Mouse (Mus musculus) liver, embryonic 16.5 days (tissue): ENCODE measurements around the gene Zfp36l2. TPM values are rescaled to one million over a fixed set of nuclear protein-coding genes. Genes with fewer than 3 reads are reported as not detected.

Source experiments
- ATAC-seq: fragments of 200-750 bp; cut with Nextera tagmentation; 2 replicates; pipeline ENCODE4 v1.8.0; 2017; ENCODE audit warnings: low read depth, mild to moderate bottlenecking, moderate number of reproducible peaks, moderate library complexity
- H3K27ac ChIP-seq: fragments of 300-500 bp; sonication (generic); 2 replicates; pipeline ENCODE4 v1.5.1; 2014; ENCODE audit warnings: mild to moderate bottlenecking, low read length
- H3K27me3 ChIP-seq: fragments of 300-500 bp; sonication (generic); 2 replicates; pipeline ENCODE4 v1.6.1; 2014; ENCODE audit warnings: low read depth, low read length, mixed read lengths; ENCODE audit not compliant: control insufficient read depth, insufficient read depth
- H3K36me3 ChIP-seq: fragments of 300-500 bp; sonication (generic); 2 replicates; pipeline ENCODE4 v1.6.1; 2014; ENCODE audit warnings: mild to moderate bottlenecking; ENCODE audit not compliant: control insufficient read depth, insufficient read depth
- H3K4me1 ChIP-seq: fragments of 300-500 bp; sonication (generic); 2 replicates; pipeline ENCODE4 v1.6.1; 2014; ENCODE audit warnings: low read depth, low read length, mixed read lengths; ENCODE audit not compliant: control insufficient read depth
- H3K4me2 ChIP-seq: fragments of 300-500 bp; sonication (generic); 2 replicates; pipeline ENCODE4 v1.6.1; 2014; ENCODE audit warnings: low read depth, low read length, mixed read lengths
- H3K4me3 ChIP-seq: fragments of 300-500 bp; sonication (generic); 2 replicates; pipeline ENCODE4 v1.5.1; 2014; ENCODE audit warnings: low read depth, mild to moderate bottlenecking, low read length
- H3K9ac ChIP-seq: fragments of 300-500 bp; sonication (generic); 2 replicates; pipeline ENCODE4 v1.6.1; 2014; ENCODE audit warnings: low read depth, low read length
- H3K9me3 ChIP-seq: fragments of 300-500 bp; sonication (generic); replicated peaks from 2 replicates; pipeline ENCODE4 v1.6.1; 2016; ENCODE audit warnings: low read length; ENCODE audit not compliant: control insufficient read depth
- WGBS: fragments of 180-500 bp; shearing (Covaris S2); extraction: QIAGEN DNeasy Blood & Tissue Kit; methylation state at CpG from one replicate; pipeline ENCODE4 v1.1.7; 2014; ENCODE audit not compliant: insufficient replicate concordance; 5-methylcytosine and 5-hydroxymethylcytosine counted together
- polyA plus RNA-seq: library from polyadenylated mRNA; unstranded; fragments of >200 nt; fragmentation: Nextera tagmentation; extraction: Ambion mirVana; gene quantifications from 2 replicates; pipeline ENCODE4 v1.2.1, GENCODE M21; 2015

Zfp36l2 gene
- polyA plus RNA-seq, 1 experiment from 2014 or later: 4.6 TPM

- Histone ChIP-seq H3K4me1 (peaks cover 5% of the 10 kb centered on the region), H3K4me3 (no peak overlapping the region), H3K4me2 (no peak overlapping the region), H3K27ac (no peak overlapping the region), H3K9ac (no peak overlapping the region), H3K9me3 (no peaks in the 10 kb centered on the region), H3K27me3 (no peaks in the 10 kb centered on the region), H3K36me3 (no peaks in the 10 kb centered on the region)
- ATAC-seq: no peak
- WGBS: 91% methylated on average over 17 of the region's 17 CpGs
Observed at GRCm38 (mm10) chr17:84175196-84175595, 12.6 kb downstream of the Zfp36l2 start.

DNA sequence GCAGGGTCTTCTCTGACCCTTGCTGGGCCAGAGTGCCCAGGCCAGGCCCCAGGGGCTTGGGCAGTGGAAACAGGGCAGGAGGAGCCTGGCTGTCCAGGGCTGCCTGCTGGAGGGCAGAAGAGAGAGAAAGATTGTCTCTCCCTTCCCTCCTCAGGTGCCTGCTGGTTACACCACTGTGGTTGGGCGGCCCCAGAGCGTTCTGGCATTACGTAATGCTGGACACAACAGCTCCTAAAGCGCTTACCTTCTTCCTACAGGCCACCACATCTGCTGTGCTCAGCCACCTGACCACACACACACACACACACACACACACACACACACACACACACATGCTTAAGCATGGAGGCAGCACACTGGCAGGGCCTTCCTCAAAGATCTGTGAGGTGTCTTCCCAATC, 20.4 kb downstream of the Zfp36l2 start:
- Histone ChIP-seq H3K4me2 (no peak overlapping the region), H3K4me1 (peaks cover 6% of the 10 kb centered on the region), H3K27ac (peak overlapping the region; percentile 38; the same call in 1 of the 2 replicates), H3K27me3 (no peaks in the 10 kb centered on the region), H3K9ac (no peak overlapping the region), H3K36me3 (no peaks in the 10 kb centered on the region), H3K4me3 (no peak overlapping the region), H3K9me3 (no peaks in the 10 kb centered on the region)
- peak; percentile 72 for ATAC-seq
- WGBS: 38% methylated on average over 4 of the region's 4 CpGs

DNA sequence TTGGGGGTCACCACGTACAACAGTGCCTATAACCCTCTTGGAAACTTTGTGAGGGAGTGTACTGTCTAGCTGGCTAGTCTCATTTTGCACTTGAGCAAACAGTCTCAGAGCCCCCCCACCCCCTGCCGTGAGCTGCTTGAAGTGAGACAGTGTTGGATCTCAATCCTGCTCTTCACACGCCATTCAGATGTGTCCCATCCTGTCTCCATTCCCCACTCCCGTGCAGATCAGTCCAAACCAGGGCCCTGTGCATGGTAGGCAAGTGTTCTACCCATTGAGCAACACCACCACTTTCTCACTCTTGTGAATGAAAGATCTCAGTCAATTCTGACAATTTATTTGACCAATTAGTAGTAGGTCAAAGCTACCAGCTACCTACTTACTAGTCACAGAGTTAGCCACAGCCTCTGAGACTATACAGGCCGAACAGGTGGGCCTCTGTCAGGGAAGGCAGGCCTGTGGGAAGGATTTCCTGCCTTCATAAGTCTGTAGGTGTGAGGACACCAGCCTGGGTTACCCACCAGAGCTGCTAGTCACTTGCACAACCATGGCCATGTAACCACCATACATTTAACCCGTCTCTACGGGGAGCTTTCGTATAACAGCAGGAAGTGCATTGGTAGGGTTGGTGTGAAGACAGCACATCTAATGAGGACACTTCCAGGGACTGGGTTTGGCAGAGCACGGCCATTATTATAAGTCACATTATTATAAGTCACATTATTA, 21.4 kb downstream of the Zfp36l2 start:
- Histone ChIP-seq H3K9me3 (no peaks in the 10 kb centered on the region), H3K27me3 (no peaks in the 10 kb centered on the region), H3K36me3 (no peaks in the 10 kb centered on the region), H3K4me3 (no peak overlapping the region), H3K9ac (no peak overlapping the region), H3K4me2 (no peak overlapping the region), H3K27ac (no peak overlapping the region), H3K4me1 (peaks cover 11% of the 10 kb centered on the region)
- ATAC-seq: peak; percentile 23; the same call in 1 of the 2 replicates
- 64% methylated on average over 9 of the region's 9 CpGs for WGBS

GRCm38 (mm10) chr17:84165735-84166134, 22.0 kb downstream of the Zfp36l2 start:
- no peaks in the 10 kb centered on the region for H3K9me3 ChIP-seq
- peaks cover 17% of the 10 kb centered on the region for H3K4me1 ChIP-seq
- 69% methylated on average over 3 of the region's 3 CpGs for WGBS
- ATAC-seq: no peak
- H3K27me3 ChIP-seq: no peaks in the 10 kb centered on the region
- no peak overlapping the region for H3K4me3 ChIP-seq
- no peak overlapping the region for H3K9ac ChIP-seq
- H3K4me2 ChIP-seq: no peak overlapping the region
- no peak overlapping the region for H3K27ac ChIP-seq
- H3K36me3 ChIP-seq: no peaks in the 10 kb centered on the region

- no peak for ATAC-seq
- Histone ChIP-seq H3K4me1 (peaks cover 18% of the 10 kb centered on the region), H3K27ac (no peak overlapping the region)
Observed at GRCm38 (mm10) chr17:84164146-84164545, 23.6 kb downstream of the Zfp36l2 start.

DNA sequence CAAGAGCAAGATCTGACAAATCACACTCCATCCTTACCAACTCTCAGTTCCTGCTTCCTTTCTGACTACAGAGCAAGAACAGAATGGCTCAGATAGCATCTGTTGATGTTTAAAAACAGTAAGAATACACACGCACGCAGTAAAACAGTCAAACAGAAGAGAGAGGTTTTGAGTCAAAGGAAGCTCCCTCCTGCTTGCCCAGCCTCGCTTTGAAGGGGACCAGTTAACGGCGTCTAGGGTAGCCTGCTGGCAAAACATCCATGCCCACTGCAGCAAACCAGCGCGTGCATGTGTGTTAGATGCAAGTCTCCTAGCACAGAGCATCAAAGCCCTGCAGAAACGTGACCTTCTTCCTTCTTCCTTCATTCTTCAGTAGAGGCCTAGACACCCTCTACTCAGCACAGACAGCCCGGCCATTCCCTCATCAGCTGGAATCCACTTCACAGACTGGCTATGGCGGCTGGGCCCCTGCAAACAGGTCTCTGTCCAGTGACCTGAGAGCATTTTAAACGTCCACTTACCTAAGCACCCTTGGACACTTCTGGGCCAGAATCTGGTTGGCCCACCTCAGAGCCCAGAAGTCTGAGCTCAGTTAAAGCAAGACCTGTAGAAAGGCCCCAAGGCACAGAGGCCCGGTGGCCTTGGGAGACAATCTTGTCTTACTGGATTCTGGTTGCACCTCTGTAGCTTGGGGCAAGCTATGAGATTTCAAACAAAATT, 24.5 kb downstream of the Zfp36l2 start:
- Histone ChIP-seq H3K27me3 (no peaks in the 10 kb centered on the region), H3K9me3 (no peaks in the 10 kb centered on the region), H3K36me3 (no peaks in the 10 kb centered on the region), H3K9ac (no peak overlapping the region), H3K4me2 (no peak overlapping the region), H3K4me1 (peaks cover 26% of the 10 kb centered on the region), H3K4me3 (no peak overlapping the region), H3K27ac (no peak overlapping the region)
- ATAC-seq: no peak
- 66% methylated on average over 12 of the region's 12 CpGs for WGBS

More at GRCm38 (mm10) chr17:84164146-84164545, 23.6 kb downstream of the Zfp36l2 start:
- Histone ChIP-seq H3K36me3 (no peaks in the 10 kb centered on the region), H3K4me3 (no peak overlapping the region), H3K4me2 (no peak overlapping the region), H3K9ac (no peak overlapping the region), H3K27me3 (no peaks in the 10 kb centered on the region), H3K9me3 (no peaks in the 10 kb centered on the region)
- 77% methylated on average over 8 of the region's 8 CpGs for WGBS

- Histone ChIP-seq H3K36me3 (no peaks in the 10 kb centered on the region), H3K9ac (no peak overlapping the region), H3K9me3 (no peaks in the 10 kb centered on the region), H3K4me2 (no peak overlapping the region), H3K27me3 (no peaks in the 10 kb centered on the region), H3K4me3 (no peak overlapping the region), H3K4me1 (peaks cover 35% of the 10 kb centered on the region), H3K27ac (no peak overlapping the region)
- 80% methylated on average over 8 of the region's 8 CpGs for WGBS
- no peak for ATAC-seq
Observed at GRCm38 (mm10) chr17:84162211-84162760, 25.5 kb downstream of the Zfp36l2 start.

- ATAC-seq: 0 out of 2 replicates have a peak, but pooled peaks have one; percentile 5
- peak overlapping the region; percentile 59 for H3K27ac ChIP-seq
- no peak overlapping the region for H3K4me3 ChIP-seq
- 19% methylated on average over 6 of the region's 6 CpGs for WGBS
- H3K4me1 ChIP-seq: peaks cover 38% of the 10 kb centered on the region
- no peaks in the 10 kb centered on the region for H3K9me3 ChIP-seq
- H3K27me3 ChIP-seq: no peaks in the 10 kb centered on the region
- no peaks in the 10 kb centered on the region for H3K36me3 ChIP-seq
- H3K9ac ChIP-seq: no peak overlapping the region
- H3K4me2 ChIP-seq: no peak overlapping the region
Observed at GRCm38 (mm10) chr17:84161231-84161854, 26.4 kb downstream of the Zfp36l2 start.
